Mouse (Mus musculus): ENCODE measurements at regions not wholly inside any gene's neighbourhood (a gene's known extent, or its start where the extent isn't known, plus 50 kb on each side); places are given as distances from the start of the nearest gene placed in this dataset.

DNA sequence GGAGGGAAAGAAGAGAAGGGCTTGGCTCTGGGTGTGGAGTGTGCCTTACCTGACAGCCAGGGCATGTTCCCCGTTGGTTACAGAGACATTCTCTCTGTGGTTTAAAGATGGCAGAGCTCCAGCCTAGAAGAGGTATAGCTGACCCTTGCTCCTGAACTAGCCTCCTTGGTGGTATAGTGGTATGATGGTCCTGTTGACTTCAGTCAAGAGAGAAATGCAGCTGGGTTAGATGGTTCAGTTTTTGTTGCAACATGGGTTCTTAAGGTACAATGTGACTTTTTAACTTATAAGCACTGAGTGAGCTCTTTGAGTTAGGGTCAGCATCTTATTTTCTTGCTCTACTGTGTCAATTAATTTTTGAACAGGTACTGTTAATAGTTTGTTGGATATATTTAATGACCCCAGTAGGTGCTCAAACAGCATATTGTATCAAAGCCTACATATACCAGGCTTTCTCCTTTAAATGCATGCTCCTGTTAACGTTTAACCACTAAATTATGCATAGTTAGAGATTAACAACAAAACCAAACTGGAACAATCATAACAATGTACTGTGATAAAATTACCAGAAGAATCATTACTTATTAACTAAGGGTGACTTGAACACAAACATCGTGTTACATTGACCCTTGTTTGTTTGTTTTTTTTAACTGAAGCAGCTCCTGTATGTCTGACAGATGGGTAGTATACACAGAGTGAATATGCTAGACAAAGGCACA, 70.5 kb upstream of the Nrxn3 start:
- Histone ChIP-seq H3K4me1 (ENCODE audit: control insufficient read depth, insufficient read depth, low read length) (no peaks in the 10 kb centered on the region), H3K9me3 (replicated peaks; ENCODE audit: control insufficient read depth, low read length) (no peaks in the 10 kb centered on the region), H3K36me3 (ENCODE audit: control insufficient read depth, insufficient read depth, low read length) (no peaks in the 10 kb centered on the region), H3K27me3 (ENCODE audit: control insufficient read depth, insufficient read depth, low read length) (no peaks in the 10 kb centered on the region), H3K27ac (ENCODE audit: low read depth, low read length) (no peak overlapping the region), H3K4me2 (no peak overlapping the region), H3K4me3 (ENCODE audit: low read depth, low read length) (no peak overlapping the region), H3K9ac (ENCODE audit: low read depth, low read length) (no peak overlapping the region)
- ATAC-seq (replicated peaks; ENCODE audit: insufficient number of reproducible peaks, low FRiP score, low TSS enrichment) = no peak
- WGBS (ENCODE audit: insufficient replicate concordance) = 64% methylated on average over 3 of the region's 3 CpGs
